Mouse (Mus musculus): Measurements from ENCODE around the gene H2al1b. TPM values are rescaled to one million over a fixed set of nuclear protein-coding genes. Genes with fewer than 3 reads are reported as not detected.

Gene H2al1b
- 13.1 TPM for polyA plus RNA-seq (2014; fragmentation: Illumina TruSeq; extraction: RNeasy Lipid Tissue Mini Kit (QIAGEN cat#74804); ENCODE audit: low read depth, low replicate concordance)

DNA sequence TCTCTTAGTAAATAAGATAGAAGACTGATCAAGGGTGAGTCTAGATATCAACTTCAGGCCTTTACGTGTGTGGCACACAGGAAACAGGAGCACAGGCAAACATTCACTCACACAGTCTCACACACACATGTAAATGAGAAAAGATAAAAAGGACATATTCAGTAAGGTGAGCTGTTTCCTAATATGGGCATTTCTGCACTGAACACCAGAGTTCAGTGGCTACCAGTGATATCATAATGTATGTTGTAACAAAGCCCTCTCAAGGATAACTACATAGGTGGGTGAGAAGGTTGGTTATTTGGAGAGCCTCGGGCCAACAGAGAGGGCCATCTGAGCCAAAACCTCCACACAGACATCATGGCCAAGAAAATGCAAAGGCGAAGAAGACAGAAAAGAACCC, at the start of gene H2al1b:
Gene H2al1b (plus strand): TSS at position 301 of the 400 bp plus-strand sequence.

GRCm38 (mm10) chrX:11298957-11299356, 3.3 kb upstream of the H2al1b start, which contains the start of gene H2al1a:
Gene H2al1a, plus strand, starts transcription at chrX:11299257.

DNA sequence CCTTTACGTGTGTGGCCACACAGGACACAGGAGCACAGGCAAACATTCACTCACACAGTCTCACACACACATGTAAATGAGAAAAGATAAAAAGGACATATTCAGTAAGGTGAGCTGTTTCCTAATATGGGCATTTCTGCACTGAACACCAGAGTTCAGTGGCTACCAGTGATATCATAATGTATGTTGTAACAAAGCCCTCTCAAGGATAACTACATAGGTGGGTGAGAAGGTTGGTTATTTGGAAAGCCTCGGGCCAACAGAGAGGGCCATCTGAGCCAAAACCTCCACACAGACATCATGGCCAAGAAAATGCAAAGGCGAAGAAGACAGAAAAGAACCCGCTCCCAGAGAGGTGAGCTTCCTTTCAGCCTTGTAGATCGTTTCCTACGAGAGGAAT, 3.1 kb downstream of the H2al1b start, which contains the start of gene H2al1c:
Gene H2al1c (plus strand): TSS at position 301 of the 400 bp plus-strand sequence.

DNA sequence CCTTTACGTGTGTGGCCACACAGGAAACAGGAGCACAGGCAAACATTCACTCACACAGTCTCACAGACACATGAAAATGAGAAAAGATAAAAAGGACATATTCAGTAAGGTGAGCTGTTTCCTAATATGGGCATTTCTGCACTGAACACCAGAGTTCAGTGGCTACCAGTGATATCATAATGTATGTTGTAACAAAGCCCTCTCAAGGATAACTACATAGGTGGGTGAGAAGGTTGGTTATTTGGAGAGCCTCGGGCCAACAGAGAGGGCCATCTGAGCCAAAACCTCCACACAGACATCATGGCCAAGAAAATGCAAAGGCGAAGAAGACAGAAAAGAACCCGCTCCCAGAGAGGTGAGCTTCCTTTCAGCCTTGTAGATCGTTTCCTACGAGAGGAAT, 6.3 kb downstream of the H2al1b start, which contains the start of gene H2al1d:
Gene H2al1d (plus strand): TSS at position 301 of the 400 bp plus-strand sequence.

DNA sequence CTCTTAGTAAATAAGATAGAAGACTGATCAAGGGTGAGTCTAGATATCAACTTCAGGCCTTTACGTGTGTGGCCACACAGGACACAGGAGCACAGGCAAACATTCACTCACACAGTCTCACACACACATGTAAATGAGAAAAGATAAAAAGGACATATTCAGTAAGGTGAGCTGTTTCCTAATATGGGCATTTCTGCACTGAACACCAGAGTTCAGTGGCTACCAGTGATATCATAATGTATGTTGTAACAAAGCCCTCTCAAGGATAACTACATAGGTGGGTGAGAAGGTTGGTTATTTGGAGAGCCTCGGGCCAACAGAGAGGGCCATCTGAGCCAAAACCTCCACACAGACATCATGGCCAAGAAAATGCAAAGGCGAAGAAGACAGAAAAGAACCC, 9.4 kb downstream of the H2al1b start, which contains the start of gene H2al1e:
Gene H2al1e (plus strand): TSS at position 301 of the 400 bp plus-strand sequence.

GRCm38 (mm10) chrX:11314858-11315257, 12.6 kb downstream of the H2al1b start, which contains the start of gene H2al1f:
Gene H2al1f, plus strand, starts transcription at chrX:11315158.

GRCm38 (mm10) chrX:11317956-11318355, 15.7 kb downstream of the H2al1b start, which contains the start of gene H2al1g:
Gene H2al1g, plus strand, starts transcription at chrX:11318256.

GRCm38 (mm10) chrX:11321192-11321591, 19.0 kb downstream of the H2al1b start, which contains the start of gene H2al1h:
Gene H2al1h, plus strand, starts transcription at chrX:11321492.

GRCm38 (mm10) chrX:11324359-11324758, 22.1 kb downstream of the H2al1b start, which contains the start of gene H2al1i:
Gene H2al1i, plus strand, starts transcription at chrX:11324659.

DNA sequence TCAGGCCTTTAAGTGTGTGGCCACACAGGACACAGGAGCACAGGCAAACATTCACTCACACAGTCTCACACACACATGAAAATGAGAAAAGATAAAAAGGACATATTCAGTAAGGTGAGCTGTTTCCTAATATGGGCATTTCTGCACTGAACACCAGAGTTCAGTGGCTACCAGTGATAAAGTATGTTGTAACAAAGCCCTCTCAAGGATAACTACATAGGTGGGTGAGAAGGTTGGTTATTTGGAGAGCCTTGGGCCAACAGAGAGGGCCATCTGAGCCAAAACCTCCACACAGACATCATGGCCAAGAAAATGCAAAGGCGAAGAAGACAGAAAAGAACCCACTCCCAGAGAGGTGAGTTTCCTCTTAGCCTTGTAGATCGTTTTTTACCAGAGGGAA, 25.3 kb downstream of the H2al1b start, which contains the start of gene H2al1j:
Gene H2al1j (plus strand): TSS at position 301 of the 400 bp plus-strand sequence.

Other genes with a start within 250 kb of the H2al1b start
- 3.5 TPM for gene H2al1a, start 3.2 kb upstream of the H2al1b start, polyA plus RNA-seq (2014; fragmentation: Illumina TruSeq; extraction: RNeasy Lipid Tissue Mini Kit (QIAGEN cat#74804); ENCODE audit: low read depth, low replicate concordance)
- gene H2al1c, start 3.2 kb downstream of the H2al1b start, polyA plus RNA-seq (2014; fragmentation: Illumina TruSeq; extraction: RNeasy Lipid Tissue Mini Kit (QIAGEN cat#74804); ENCODE audit: low read depth, low replicate concordance), result not detected
- gene H2al1d, start 6.4 kb downstream of the H2al1b start, polyA plus RNA-seq (2014; fragmentation: Illumina TruSeq; extraction: RNeasy Lipid Tissue Mini Kit (QIAGEN cat#74804); ENCODE audit: low read depth, low replicate concordance), result not detected
- gene H2al1e, start 9.5 kb downstream of the H2al1b start, polyA plus RNA-seq (2014; fragmentation: Illumina TruSeq; extraction: RNeasy Lipid Tissue Mini Kit (QIAGEN cat#74804); ENCODE audit: low read depth, low replicate concordance), result not detected
- not detected for gene H2al1f, start 12.7 kb downstream of the H2al1b start, polyA plus RNA-seq (2014; fragmentation: Illumina TruSeq; extraction: RNeasy Lipid Tissue Mini Kit (QIAGEN cat#74804); ENCODE audit: low read depth, low replicate concordance)
- 5.6 TPM for gene H2al1g, start 15.8 kb downstream of the H2al1b start, polyA plus RNA-seq (2014; fragmentation: Illumina TruSeq; extraction: RNeasy Lipid Tissue Mini Kit (QIAGEN cat#74804); ENCODE audit: low read depth, low replicate concordance)
- not detected for gene H2al1h, start 19.1 kb downstream of the H2al1b start, polyA plus RNA-seq (2014; fragmentation: Illumina TruSeq; extraction: RNeasy Lipid Tissue Mini Kit (QIAGEN cat#74804); ENCODE audit: low read depth, low replicate concordance)
- gene H2al1i, start 22.2 kb downstream of the H2al1b start, polyA plus RNA-seq (2014; fragmentation: Illumina TruSeq; extraction: RNeasy Lipid Tissue Mini Kit (QIAGEN cat#74804); ENCODE audit: low read depth, low replicate concordance), result not detected
- gene H2al1j, start 25.4 kb downstream of the H2al1b start, polyA plus RNA-seq (2014; fragmentation: Illumina TruSeq; extraction: RNeasy Lipid Tissue Mini Kit (QIAGEN cat#74804); ENCODE audit: low read depth, low replicate concordance), result not detected